Mouse (Mus musculus) heart, embryonic 13.5 days (tissue): ENCODE measurements around the gene Anxa11. TPM values are rescaled to one million over a fixed set of nuclear protein-coding genes. Genes with fewer than 3 reads are reported as not detected.
"Not testable (repeated sequence)": the region's sequence is repeated elsewhere in the genome, so short reads cannot be mapped to it uniquely, and the experiment has no call there.

Experiments used
- ATAC-seq: fragments of 200-750 bp; cut with Nextera tagmentation; 2 replicates; pipeline ENCODE4 v1.8.0; 2017; ENCODE audit warnings: moderate TSS enrichment; ENCODE audit not compliant: insufficient number of reproducible peaks, low FRiP score, low TSS enrichment; ENCODE audit errors: extremely low read depth
- H3K27ac ChIP-seq: fragments of 300-500 bp; sonication (generic); replicated peaks from 2 replicates; pipeline ENCODE4 v1.5.1; 2015; ENCODE audit warnings: moderate library complexity, mild to moderate bottlenecking, inconsistent platforms
- H3K27me3 ChIP-seq: fragments of 300-500 bp; sonication (generic); replicated peaks from 2 replicates; pipeline ENCODE4 v1.6.1; 2015; ENCODE audit warnings: mild to moderate bottlenecking, inconsistent platforms
- H3K36me3 ChIP-seq: fragments of 300-500 bp; sonication (generic); 2 replicates; pipeline ENCODE4 v1.6.1; 2015; ENCODE audit warnings: mild to moderate bottlenecking, inconsistent platforms
- H3K4me1 ChIP-seq: fragments of 300-500 bp; sonication (generic); 2 replicates; pipeline ENCODE4 v1.6.1; 2015; ENCODE audit warnings: inconsistent platforms
- H3K4me2 ChIP-seq: fragments of 300-500 bp; sonication (generic); 2 replicates; pipeline ENCODE4 v1.6.1; 2015; ENCODE audit warnings: inconsistent platforms, mild to moderate bottlenecking, moderate library complexity
- H3K4me3 ChIP-seq: fragments of 300-500 bp; sonication (generic); 2 replicates; pipeline ENCODE4 v1.5.1; 2015; ENCODE audit warnings: moderate library complexity, mild to moderate bottlenecking, inconsistent platforms
- H3K9ac ChIP-seq: fragments of 300-500 bp; sonication (generic); 2 replicates; pipeline ENCODE4 v1.6.1; 2015; ENCODE audit warnings: inconsistent platforms, mild to moderate bottlenecking, moderate library complexity
- H3K9me3 ChIP-seq: fragments of 300-500 bp; sonication (generic); 2 replicates; pipeline ENCODE4 v1.6.1; 2016; ENCODE audit warnings: inconsistent platforms
- WGBS: fragments of 180-500 bp; shearing (Covaris S2); methylation state at CpG from one replicate; pipeline ENCODE4 v1.1.7; 2015; ENCODE audit warnings: mixed read lengths; 5-methylcytosine and 5-hydroxymethylcytosine counted together
- microRNA-seq: library from miRNA; unstranded; fragments of <30 nt; microRNA quantifications from one replicate; pipeline ENCODE4, GENCODE M21; 2016
- polyA plus RNA-seq: library from polyadenylated mRNA; unstranded; fragments of >200 nt; fragmentation: Nextera tagmentation; extraction: Ambion mirVana; gene quantifications from 2 replicates; pipeline ENCODE4 v1.2.1, GENCODE M21; 2015

The Anxa11 gene
- polyA plus RNA-seq, 1 experiment from 2014 or later, result 23.6 TPM

DNA sequence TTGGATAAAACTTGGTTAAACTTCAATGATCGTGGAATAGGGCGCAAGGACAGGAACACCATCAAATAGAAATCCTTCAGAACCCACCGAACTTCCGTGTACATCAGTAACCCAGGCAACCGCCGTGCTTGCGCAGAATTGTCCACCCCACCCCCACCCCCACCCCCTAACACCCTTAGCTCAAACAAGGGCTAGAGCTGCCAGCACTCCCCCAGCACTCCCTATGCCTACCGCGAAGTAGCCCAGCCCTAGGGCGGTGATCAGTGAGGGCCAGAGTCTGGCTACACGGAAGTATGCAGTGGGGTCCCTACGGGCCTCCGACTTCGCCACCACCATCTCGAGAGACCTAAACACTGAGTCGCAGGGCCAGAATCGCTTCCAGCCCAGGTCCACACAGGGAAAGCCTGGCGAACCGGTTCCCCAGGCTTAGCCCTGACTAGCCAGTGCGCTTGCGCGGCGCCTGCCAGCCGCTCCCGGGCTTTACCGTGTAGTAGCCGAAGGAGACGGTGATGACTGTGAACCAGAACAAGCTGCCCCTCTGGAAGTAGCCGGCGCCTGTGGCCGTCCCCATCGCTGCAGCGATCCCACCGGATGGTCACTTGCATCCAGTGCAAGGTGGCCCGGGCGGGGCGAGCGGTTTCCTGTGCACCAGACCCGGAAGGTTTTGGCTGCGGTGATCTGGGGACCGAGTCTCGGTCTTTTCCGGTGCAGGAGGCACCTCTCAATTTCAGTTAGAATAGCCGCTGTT is 85.0 kb downstream of the Anxa11 start:
- H3K36me3 ChIP-seq, H3K9ac ChIP-seq, H3K9me3 ChIP-seq, ATAC-seq, H3K4me2 ChIP-seq, H3K27ac ChIP-seq, H3K27me3 ChIP-seq, H3K4me1 ChIP-seq, H3K4me3 ChIP-seq: not testable (repeated sequence)
- WGBS, result no CpG with 5 or more reads among the region's 44 CpGs

DNA sequence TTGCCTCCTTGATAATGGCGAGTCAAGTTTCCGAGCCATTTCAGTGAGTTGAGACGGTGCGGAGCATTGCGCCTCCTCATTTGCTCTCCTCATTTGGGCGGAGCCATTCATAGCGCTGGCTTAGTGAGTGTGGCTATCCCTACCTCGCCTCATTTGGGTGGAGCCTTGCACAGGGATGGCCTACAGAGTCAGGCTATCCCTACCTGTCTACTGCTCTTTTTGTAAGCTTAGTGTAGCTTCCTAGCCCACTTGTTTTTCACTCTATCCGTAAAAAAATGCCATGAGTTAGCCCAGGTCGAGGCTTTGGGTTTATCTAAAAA is 85.6 kb downstream of the Anxa11 start, which contains the start of gene Tmem254a:
Tmem254a (minus strand) TSS at position 111 of the 320 bp plus-strand sequence.
- H3K9me3 ChIP-seq, H3K4me3 ChIP-seq, H3K27me3 ChIP-seq, ATAC-seq, H3K36me3 ChIP-seq, H3K9ac ChIP-seq, H3K27ac ChIP-seq, H3K4me1 ChIP-seq, H3K4me2 ChIP-seq: not testable (repeated sequence)
- no CpG with 5 or more reads among the region's 10 CpGs for WGBS

Small RNAs within 50 kb of the gene (microRNA-seq; reads per million reads assigned to microRNA genes)
- not detected for gene Gm23701

Other genes with a start within 250 kb of the Anxa11 start
- 93.7 and 99.8 TPM in 2 replicates for gene Ppif, start 148.0 kb upstream of the Anxa11 start, polyA plus RNA-seq
- gene Zcchc24, start 73.1 kb upstream of the Anxa11 start, polyA plus RNA-seq, result 20.8 and 22.6 TPM in 2 replicates
- not detected in 2 replicates for gene Plac9a, start 60.9 kb downstream of the Anxa11 start, polyA plus RNA-seq
- 1.7 and 2.7 TPM in 2 replicates for gene Tmem254a, start 85.5 kb downstream of the Anxa11 start, polyA plus RNA-seq
- 0.12 TPM in 1 of 2 replicates, not detected in the other for gene Cphx1, start 96.1 kb downstream of the Anxa11 start, polyA plus RNA-seq
- gene Duxbl1, start 136.4 kb downstream of the Anxa11 start, polyA plus RNA-seq, result 0.70 and 0.71 TPM in 2 replicates
- 3.9 and 7.0 TPM in 2 replicates for gene Gm9780, start 200.6 kb downstream of the Anxa11 start, polyA plus RNA-seq
- gene Tmem254c, start 225.2 kb downstream of the Anxa11 start, polyA plus RNA-seq, result 19.9 and 23.7 TPM in 2 replicates
- gene Cphx2, start 239.4 kb downstream of the Anxa11 start, polyA plus RNA-seq, result not detected in 2 replicates
- not detected in 2 replicates for gene Cphx3, start 240.1 kb downstream of the Anxa11 start, polyA plus RNA-seq